Mouse (Mus musculus) spleen, postnatal 36 days (tissue): ENCODE results near the gene Elmod2.

Experiments used
- DNase-seq, 2 experiments: peaks; one replicate each; pipeline ENCODE4 v3.0.0; 2022; ENCODE audit warnings: low spot score in 2 of 2, mixed read lengths in 1 of 2

The Elmod2 gene

GRCm38 (mm10) chr8:83278431-83278830, 53.9 kb downstream of the Elmod2 start:
- no peak for DNase-seq

- no peak for DNase-seq
These were observed 57.8 kb downstream of the Elmod2 start for GRCm38 (mm10) chr8:83274470-83274869.

GRCm38 (mm10) chr8:83272464-83272863, 59.8 kb downstream of the Elmod2 start:
- DNase-seq: no peak

DNA sequence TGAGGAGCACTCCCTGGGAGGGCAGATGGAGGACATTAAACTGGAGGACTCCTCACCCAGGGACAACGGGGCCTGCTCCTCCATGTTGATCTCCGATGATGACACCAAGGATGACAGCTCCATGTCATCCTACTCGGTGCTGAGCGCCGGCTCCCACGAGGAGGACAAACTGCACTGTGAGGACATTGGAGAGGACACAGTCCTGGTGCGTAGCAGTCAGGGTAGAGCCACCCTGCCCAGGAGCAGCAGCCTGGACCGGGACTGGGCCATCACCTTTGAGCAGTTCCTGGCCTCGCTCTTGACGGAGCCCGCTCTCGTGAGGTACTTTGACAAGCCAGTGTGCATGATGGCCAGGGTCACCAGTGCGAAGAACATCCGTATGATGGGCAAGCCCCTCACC, 61.1 kb downstream of the Elmod2 start:
- no peak for DNase-seq
